Mouse (Mus musculus): ENCODE data around the gene Grn.

GRCm38 (mm10) chr11:102403657-102404056 is 26.5 kb upstream of the Grn start:
- TF ChIP-seq POLR2A (IDR thresholded peaks at IDR 0.05; ENCODE audit: insufficient read length, low read depth) (no peak), REST (IDR thresholded peaks at IDR 0.05; ENCODE audit: insufficient read depth, insufficient read length) (no peak), MYOD1 (IDR thresholded peaks at IDR 0.05; ENCODE audit: control insufficient read depth in 1 of 3, insufficient read length in 2 of 3, low read depth in 2 of 3) (no peak), POLR2AphosphoS2 (IDR thresholded peaks at IDR 0.05; ENCODE audit: insufficient read length, low read depth) (no peak), TCF12 (IDR thresholded peaks at IDR 0.05; ENCODE audit: insufficient read depth, poor library complexity, severe bottlenecking) (no peak), CEBPB (IDR thresholded peaks at IDR 0.05; ENCODE audit: insufficient read depth, poor library complexity, severe bottlenecking) (no peak), E2F4 (IDR thresholded peaks at IDR 0.05; ENCODE audit: insufficient read depth) (no peak), USF1 (IDR thresholded peaks at IDR 0.05; ENCODE audit: low read depth) (no peak)
